Mouse (Mus musculus): Measurements from ENCODE around the gene Tmem208. TPM values are rescaled to one million over a fixed set of nuclear protein-coding genes. Genes with fewer than 3 reads are reported as not detected.
A peak's percentile ranks its signal among the peaks of the same experiment; 100 is the strongest.

The Tmem208 gene
- total RNA-seq, 1 experiment from 2014 or later = 28.1 TPM

- no peak for ATAC-seq (replicated peaks in 1 of 2; ENCODE audit: insufficient read depth in 1 of 2, low FRiP score in 2 of 2, low TSS enrichment in 1 of 2, low read depth in 1 of 2, poor library complexity in 2 of 2, severe bottlenecking in 2 of 2)
Observed at GRCm38 (mm10) chr8:105343791-105344574, 17.8 kb downstream of the Tmem208 start.

- no peak for ATAC-seq (replicated peaks in 1 of 2; ENCODE audit: insufficient read depth in 1 of 2, low FRiP score in 2 of 2, low TSS enrichment in 1 of 2, low read depth in 1 of 2, poor library complexity in 2 of 2, severe bottlenecking in 2 of 2)
Observed at GRCm38 (mm10) chr8:105345061-105345975, 19.2 kb downstream of the Tmem208 start.

GRCm38 (mm10) chr8:105346611-105347427 lies 20.7 kb downstream of the Tmem208 start:
- ATAC-seq (replicated peaks in 1 of 2; ENCODE audit: insufficient read depth in 1 of 2, low FRiP score in 2 of 2, low TSS enrichment in 1 of 2, low read depth in 1 of 2, poor library complexity in 2 of 2, severe bottlenecking in 2 of 2) = peak in 1 of 2 experiments; percentile 4; a peak in 1 of 4 replicates

GRCm38 (mm10) chr8:105347428-105348221 lies 21.5 kb downstream of the Tmem208 start, which contains the start of gene Fhod1:
Gene Fhod1 (minus strand): TSS chr8:105347953.
- peak; percentile 83 to 89 for ATAC-seq (replicated peaks in 1 of 2; ENCODE audit: insufficient read depth in 1 of 2, low FRiP score in 2 of 2, low TSS enrichment in 1 of 2, low read depth in 1 of 2, poor library complexity in 2 of 2, severe bottlenecking in 2 of 2)

- no peak for ATAC-seq (replicated peaks in 1 of 2; ENCODE audit: insufficient read depth in 1 of 2, low FRiP score in 2 of 2, low TSS enrichment in 1 of 2, low read depth in 1 of 2, poor library complexity in 2 of 2, severe bottlenecking in 2 of 2)
Observed at GRCm38 (mm10) chr8:105348450-105349095, 22.4 kb downstream of the Tmem208 start, which contains the start of gene Slc9a5. Gene Slc9a5 (plus strand): TSS chr8:105348843.

GRCm38 (mm10) chr8:105349096-105349771 lies 23.1 kb downstream of the Tmem208 start:
- ATAC-seq (replicated peaks in 1 of 2; ENCODE audit: insufficient read depth in 1 of 2, low FRiP score in 2 of 2, low TSS enrichment in 1 of 2, low read depth in 1 of 2, poor library complexity in 2 of 2, severe bottlenecking in 2 of 2) = no peak

GRCm38 (mm10) chr8:105350186-105350585 lies 24.0 kb downstream of the Tmem208 start:
- ATAC-seq (replicated peaks in 1 of 2; ENCODE audit: insufficient read depth in 1 of 2, low FRiP score in 2 of 2, low TSS enrichment in 1 of 2, low read depth in 1 of 2, poor library complexity in 2 of 2, severe bottlenecking in 2 of 2) = no peak

- no peak for ATAC-seq (replicated peaks in 1 of 2; ENCODE audit: insufficient read depth in 1 of 2, low FRiP score in 2 of 2, low TSS enrichment in 1 of 2, low read depth in 1 of 2, poor library complexity in 2 of 2, severe bottlenecking in 2 of 2)
Observed at GRCm38 (mm10) chr8:105353583-105354135, 27.5 kb downstream of the Tmem208 start.

- ATAC-seq (replicated peaks in 1 of 2; ENCODE audit: insufficient read depth in 1 of 2, low FRiP score in 2 of 2, low TSS enrichment in 1 of 2, low read depth in 1 of 2, poor library complexity in 2 of 2, severe bottlenecking in 2 of 2) = no peak
Observed at GRCm38 (mm10) chr8:105354549-105354948, 28.4 kb downstream of the Tmem208 start.

GRCm38 (mm10) chr8:105355179-105356024 lies 29.2 kb downstream of the Tmem208 start:
- no peak for ATAC-seq (replicated peaks in 1 of 2; ENCODE audit: insufficient read depth in 1 of 2, low FRiP score in 2 of 2, low TSS enrichment in 1 of 2, low read depth in 1 of 2, poor library complexity in 2 of 2, severe bottlenecking in 2 of 2)

- ATAC-seq (replicated peaks in 1 of 2; ENCODE audit: insufficient read depth in 1 of 2, low FRiP score in 2 of 2, low TSS enrichment in 1 of 2, low read depth in 1 of 2, poor library complexity in 2 of 2, severe bottlenecking in 2 of 2) = no peak
Observed at GRCm38 (mm10) chr8:105356681-105357080, 30.5 kb downstream of the Tmem208 start.

- no peak for ATAC-seq (replicated peaks in 1 of 2; ENCODE audit: insufficient read depth in 1 of 2, low FRiP score in 2 of 2, low TSS enrichment in 1 of 2, low read depth in 1 of 2, poor library complexity in 2 of 2, severe bottlenecking in 2 of 2)
Observed at GRCm38 (mm10) chr8:105359208-105359607, 33.1 kb downstream of the Tmem208 start.

- ATAC-seq (replicated peaks in 1 of 2; ENCODE audit: insufficient read depth in 1 of 2, low FRiP score in 2 of 2, low TSS enrichment in 1 of 2, low read depth in 1 of 2, poor library complexity in 2 of 2, severe bottlenecking in 2 of 2) = no peak
Observed at GRCm38 (mm10) chr8:105359646-105360045, 33.5 kb downstream of the Tmem208 start.

GRCm38 (mm10) chr8:105361751-105362702 lies 35.9 kb downstream of the Tmem208 start:
- ATAC-seq (replicated peaks in 1 of 2; ENCODE audit: insufficient read depth in 1 of 2, low FRiP score in 2 of 2, low TSS enrichment in 1 of 2, low read depth in 1 of 2, poor library complexity in 2 of 2, severe bottlenecking in 2 of 2) = no peak

All from hematopoietic stem cell, adult 5-6 weeks (primary cell).